Mouse (Mus musculus): ENCODE data around the gene Gm6034.
A peak's percentile ranks its signal among the peaks of the same experiment; 100 is the strongest.
"Not testable (repeated sequence)": the region's sequence is repeated elsewhere in the genome, so short reads cannot be mapped to it uniquely, and the experiment has no call there.

The Gm6034 gene

DNA sequence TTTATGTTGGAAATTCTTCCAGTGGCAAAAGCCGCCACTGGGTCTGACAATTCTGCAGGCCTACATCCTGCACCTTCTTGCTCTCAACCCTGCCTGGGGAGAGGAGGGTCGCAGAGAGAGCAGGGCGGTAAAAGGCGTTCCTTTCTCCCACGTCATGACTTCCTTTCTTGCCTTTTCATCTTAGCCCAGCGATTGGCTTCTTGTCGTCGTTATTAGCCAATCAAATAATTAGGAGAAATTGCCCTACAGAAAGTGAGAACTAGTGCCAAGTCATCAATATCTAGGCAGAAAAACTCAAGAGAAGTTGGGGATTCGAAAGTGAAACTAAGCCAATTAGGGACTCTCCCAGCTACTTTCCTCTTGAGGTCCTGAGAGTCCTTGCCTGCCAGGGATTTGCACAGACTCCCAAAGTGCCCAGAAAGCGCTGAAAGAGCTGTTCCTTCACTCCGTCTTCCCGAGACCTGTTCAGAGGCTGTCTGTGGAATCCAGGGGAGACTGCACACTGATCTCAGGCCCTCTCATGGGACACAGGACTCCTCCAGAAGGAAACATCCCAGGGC is at the start of gene Gm6034, which contains the start of gene H2-T22:
Gm6034 (plus strand) TSS at position 352 of the 560 bp plus-strand sequence.
H2-T22 (minus strand) TSS at position 138 of the 560 bp plus-strand sequence.
- peak; percentile 96 for DNase-seq

DNA sequence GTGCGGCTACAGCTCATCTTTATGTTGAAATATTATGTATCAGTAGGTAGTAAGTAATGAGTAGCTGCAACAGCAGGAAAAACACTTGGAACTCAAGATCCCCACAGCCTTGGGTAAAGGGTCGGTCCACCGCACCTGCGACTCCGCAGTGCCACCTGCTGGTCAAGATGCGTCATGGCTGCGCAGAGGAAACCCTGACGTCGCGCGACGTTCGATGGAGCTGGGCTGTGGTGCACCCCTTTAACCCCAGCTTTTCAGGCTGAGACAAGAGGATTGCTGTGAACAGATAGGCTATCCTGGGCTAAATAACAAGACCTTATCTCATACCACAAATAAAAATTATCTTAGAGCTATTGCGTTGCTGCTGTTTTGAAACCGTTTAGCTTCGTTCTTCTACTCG is 49.1 kb upstream of the Gm6034 start:
- DNase-seq: peak; percentile 85

DNA sequence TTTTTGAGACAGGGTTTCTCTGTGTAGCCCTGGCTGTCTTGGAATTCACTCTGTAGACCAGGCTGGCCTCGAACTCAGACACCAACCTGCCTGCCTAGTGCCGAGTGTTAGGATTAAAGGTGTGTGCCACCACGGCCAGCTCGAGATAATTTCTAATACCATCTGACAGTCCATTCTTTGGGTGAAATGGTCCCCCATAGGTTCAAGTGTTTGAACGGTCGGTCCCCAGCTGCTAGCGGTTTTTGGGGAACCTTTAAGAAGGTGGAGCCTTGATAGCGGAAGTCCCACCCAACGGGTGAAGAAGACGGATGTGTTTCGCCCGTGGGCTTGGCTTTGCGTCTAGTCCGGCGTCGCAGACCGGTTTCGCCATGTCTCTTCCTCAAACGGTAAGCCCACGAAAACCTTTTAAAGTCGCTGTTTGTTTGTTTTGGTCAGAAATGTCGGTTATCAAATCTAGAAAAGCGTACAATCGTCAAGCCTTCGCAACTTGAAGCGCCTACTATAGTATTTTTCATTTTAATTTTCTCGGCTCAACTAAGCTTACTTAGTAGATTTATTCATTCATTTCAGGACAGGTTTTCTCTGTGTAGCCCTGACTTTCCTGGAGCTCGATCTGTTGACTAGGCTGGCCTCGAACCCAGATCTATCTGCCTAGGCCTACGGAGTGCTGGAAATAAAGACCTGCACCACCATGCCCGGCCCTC is 48.4 kb upstream of the Gm6034 start:
- DNase-seq: peak; percentile 93

DNA sequence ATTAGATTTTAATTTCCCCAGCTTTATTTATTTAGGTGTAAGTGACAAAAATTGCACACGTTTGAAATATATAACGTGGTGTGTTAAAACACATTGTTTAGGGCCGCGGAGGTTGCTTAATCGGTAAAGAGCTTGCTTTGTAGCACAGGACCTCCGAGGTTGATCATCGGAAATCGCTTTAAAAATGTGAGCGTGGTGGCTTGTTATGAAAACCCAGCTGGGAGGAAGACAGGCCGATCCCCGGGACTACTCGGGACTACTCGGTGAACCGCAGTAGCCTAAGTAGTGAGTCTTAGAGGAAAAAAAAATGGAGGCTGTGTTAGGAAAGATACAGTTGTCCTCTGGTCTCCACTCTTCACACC is 47.9 kb upstream of the Gm6034 start:
- DNase-seq: no peak

DNA sequence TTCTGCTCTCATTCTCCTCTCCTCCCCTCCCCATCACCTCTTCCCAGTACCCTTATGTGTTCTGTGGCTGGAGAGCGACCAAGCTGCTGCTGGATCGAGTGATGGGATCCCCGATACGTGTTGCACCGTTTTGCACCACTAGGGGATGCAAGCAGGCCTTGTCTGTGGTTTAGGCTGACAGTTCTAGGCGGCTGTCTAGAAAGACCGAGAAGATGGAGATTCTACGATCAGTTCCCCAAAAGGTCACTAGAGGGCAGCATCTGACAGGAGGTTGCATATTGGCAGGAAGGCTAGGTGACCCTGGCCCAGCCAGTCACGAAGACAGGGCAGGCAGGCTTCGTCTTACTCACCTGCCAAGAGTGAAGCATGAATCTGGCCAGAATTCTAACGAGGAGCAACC is 45.8 kb upstream of the Gm6034 start:
- peak; percentile 99 for DNase-seq

DNA sequence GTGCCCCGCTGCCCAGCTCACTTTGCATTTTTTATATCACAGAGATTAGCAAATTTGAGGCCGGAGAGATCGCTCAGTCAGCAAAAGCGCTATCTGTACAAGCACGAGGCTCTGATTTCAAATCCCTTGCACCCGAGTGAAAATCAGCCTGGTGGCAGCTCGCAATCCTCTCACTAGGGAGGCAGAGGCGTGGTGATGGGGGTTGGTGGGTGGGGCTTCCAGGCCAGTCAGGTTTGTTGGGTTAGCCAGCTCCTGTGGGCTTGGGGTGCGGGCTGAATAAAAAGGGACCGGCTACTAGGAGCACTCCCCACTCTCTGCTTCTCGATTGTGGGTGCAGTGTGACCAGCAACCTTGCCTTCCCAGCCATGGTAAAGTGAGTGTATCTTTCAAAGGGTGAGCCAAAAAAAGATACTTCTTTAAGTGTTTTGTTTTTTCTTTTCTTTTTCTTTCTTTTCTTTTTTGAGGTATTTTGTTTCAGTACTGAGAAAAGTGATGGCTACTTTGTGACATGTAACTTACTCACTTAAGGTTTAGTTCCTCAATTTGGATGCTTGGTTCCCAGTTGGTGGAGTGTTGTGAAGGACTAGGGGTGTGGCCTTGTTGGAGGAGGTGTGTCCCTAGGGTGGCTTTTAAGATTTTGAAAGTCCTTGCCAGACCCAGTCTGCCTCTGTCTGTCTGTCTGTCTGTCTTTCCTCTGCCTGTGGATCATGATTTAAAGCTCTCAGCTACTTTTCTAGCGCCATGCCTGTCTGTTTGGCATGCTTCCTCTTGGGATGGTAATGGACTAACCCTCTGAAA is 44.8 kb upstream of the Gm6034 start:
- DNase-seq: peak; percentile 76

DNA sequence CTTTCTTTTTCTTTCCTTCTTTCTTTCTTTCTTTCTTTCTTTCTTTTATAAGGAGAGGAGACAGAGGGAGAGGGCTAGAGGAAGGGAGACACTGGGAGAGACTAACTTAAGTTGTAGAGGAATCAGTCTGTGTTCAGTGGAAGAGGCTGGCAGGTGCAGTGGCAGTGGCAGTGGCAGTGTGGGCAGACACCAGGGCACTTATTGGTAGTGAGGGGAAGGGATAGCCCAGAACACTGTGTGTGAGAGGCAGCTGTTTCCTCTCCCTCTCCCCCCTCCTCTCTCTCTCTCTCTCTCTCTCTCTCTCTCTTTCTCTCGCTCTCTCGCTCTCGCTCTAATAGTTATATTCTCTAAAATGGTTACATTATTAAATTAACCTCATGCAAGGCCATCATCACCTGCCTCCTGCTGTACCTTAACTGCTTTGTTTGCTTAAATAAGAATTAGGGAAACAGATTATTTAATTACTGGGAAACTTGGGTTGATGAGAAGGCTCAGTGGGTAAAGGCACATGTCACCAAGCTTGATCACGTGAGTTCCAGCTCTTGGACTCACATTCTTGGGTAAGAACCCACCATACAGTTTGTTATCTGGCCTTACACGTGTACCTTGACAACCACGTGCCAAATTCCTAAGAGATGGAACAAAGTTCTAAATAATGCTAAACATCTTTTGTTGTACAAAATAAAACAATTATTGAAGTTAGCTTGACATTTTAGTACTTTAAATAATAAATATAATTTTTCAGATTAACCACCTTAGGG is 44.0 kb upstream of the Gm6034 start:
- no peak for DNase-seq

DNA sequence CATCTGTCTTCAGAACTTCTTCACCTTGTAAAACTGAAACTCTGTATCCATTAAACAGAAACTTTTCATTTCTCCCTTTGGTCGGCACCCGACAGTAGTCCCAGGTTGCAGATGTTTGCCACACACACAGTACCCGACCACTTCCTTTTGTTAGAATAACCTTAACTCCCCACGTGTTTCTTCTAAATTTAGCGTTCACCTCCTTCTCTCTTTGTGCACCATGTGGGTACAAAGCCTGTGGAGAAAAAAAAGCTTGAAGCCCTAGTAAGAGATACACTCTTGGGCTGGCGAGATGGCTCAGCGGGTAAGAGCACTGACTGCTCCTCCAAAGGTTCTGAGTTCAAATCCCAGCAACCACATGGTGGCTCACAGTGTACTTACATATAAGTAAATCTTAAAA is 43.4 kb upstream of the Gm6034 start:
- DNase-seq: peak; percentile 39

DNA sequence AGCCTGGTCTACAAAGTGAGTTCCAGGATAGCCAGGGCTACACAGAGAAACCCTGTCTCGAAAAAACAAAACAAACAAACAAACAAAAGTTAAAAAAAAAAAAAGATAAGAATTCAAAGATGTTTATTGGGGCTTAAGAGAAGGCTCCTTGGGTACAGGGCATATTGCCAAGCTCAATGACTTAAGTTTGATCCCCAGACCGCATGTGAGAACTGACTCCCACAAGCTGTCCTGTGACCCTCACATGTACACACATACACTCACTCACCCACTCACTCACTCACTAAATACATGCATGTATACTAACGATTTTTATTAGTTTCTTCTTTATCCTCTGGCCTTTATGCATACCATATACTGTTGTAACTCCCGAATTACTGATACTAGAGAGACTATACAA is 42.4 kb upstream of the Gm6034 start:
- DNase-seq: no peak

DNA sequence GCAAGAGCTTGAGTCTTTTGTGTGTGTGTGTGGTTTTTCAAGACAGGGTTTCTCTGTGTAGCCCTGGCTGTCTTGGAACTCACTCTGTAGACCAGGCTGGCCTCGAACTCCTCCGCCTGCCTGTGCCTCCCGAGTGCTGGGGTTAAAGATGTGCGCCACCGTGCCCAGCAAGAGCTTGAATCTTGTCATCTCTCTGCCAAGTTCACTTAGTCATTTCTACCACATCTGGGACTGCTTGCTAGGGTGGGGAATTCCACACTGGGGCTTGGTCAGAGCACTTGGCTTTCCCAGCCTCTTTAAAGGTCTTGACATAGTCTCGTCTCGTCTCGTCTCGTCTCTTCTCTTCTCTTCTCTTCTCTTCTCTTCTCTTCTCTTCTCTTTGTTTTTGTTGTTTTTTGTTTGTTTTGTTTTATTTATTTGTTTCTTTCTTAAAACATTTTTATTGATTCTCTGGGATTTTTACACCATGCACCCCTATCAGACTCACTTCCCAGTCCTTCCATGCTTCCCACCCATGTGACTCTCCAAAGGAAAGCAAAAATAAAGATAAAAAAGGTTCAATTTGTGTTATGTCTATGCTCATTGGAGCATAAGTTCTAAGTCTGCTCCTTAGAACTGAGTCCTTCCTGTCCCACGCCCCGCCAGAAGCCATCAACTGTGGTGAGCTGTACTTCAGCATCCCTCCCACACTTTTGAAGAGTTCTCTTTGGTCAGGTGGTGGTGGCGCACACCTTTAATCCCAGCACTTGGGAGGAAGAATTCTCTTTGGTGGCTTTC is 41.5 kb upstream of the Gm6034 start:
- no peak for DNase-seq

DNA sequence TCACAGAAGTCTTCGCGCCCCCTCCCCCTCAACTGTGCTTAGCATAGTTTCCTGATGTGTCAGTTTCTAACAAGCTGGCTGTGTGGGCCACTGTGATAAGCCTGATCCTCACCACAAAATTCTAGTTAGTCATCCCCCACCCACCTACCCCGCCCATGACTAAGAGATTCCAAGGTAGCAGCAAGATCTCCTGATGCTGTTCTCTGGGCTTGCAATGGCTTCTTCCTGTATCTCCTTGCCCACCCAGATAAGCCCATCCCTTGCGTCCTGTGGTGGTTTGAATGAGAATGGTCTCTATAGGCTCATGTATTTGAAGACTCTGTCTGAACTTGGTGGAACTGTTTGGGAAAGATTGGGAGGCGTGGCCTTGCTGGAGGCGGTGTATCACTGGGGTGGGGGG is 40.8 kb upstream of the Gm6034 start:
- no peak for DNase-seq

DNA sequence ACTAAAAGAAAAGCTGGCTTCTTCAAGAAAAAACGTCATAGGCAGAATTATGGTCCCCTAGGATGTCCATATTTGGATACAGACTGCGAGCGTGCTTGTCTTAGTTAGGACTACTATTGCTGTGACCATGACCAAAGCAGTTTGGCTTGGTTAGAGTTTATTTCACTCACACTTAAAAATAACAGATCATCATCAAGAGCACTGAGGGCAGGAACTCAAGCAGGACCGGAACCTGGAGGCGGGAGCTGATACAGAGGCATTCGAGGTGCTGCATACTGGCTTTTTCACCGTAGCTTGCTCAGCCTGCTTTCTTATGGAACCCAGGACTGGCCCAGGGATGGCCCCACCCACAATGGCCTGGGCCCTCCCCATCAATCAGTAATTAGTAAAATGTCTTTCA is 39.4 kb upstream of the Gm6034 start:
- no peak for DNase-seq

DNA sequence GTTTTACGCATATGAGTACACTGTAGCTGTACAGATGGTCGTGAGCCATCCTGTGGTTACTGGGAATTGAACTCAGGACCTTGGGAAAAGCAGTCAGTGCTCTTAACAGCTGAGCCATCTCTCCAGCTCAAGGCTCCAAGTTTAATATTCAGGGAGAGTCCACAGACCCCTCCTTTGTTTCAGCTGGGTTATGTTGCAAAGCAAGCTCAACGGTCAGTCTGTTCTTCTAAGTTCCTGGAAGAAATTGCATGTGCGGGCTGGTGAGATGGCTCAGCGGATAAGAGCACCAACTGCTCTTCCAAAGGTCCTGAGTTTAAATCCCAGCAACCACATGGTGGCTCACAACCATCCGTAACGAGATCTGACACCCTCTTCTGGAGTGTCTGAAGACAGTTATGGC is 38.4 kb upstream of the Gm6034 start:
- DNase-seq: not testable (repeated sequence)

DNA sequence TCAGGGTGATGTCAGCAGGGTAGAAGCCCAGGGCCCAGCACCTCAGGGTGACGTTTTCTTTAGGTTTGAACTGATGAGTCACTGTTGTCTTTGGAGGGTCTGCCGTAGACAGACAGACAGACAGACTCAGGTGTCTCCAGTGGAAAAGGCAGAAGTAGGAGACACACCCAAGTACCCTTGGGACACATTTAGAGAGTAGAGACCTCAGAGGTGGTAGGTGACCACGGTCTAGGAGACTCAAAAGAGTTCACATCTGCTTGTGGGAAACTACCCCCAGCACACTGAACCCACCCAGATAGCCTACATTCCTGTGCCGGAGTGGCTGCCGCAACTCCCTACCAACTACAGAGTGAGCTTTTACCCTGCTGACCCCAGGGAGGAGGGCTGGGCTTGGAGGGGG is 27.8 kb upstream of the Gm6034 start:
- DNase-seq: no peak

DNA sequence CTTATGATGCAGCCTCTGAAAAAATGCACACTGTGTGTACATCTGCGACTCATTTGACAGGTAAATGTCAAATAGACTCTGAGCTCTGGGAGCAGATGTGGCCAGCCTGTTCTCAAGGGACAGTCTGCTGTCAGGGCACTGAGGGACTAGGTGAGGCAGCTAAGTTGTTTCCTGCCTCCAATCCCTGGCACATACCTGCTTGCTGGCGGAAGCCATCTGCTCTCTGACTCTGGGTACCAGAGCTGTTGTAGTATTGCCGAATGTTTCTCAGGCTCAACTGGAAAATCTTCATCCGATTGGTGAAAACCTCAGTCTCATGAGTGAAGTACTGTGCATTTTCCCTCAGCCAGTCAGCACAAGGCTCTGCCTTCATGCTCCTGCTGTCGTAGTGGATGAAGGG is 25.7 kb upstream of the Gm6034 start:
- DNase-seq: no peak

DNA sequence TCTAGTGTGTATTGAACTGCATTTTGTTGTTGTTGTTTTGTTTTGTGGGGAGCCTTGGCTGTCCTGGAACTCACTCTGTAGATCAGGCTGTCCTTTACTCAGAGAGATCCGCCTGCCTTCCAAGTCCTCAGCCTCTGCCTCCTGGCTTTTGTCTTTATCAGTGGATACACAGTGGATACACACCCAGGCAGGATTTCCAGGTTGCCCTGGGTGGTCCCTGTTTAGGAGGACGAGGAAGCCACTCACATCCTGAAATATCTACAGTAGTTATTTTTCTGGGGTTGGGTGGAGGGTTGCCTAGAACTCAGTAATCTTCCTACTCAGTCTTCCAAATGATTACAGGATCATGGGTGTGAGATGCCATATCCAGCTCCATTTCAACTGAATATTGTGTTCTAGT is 23.8 kb upstream of the Gm6034 start:
- peak; percentile 74 for DNase-seq

DNA sequence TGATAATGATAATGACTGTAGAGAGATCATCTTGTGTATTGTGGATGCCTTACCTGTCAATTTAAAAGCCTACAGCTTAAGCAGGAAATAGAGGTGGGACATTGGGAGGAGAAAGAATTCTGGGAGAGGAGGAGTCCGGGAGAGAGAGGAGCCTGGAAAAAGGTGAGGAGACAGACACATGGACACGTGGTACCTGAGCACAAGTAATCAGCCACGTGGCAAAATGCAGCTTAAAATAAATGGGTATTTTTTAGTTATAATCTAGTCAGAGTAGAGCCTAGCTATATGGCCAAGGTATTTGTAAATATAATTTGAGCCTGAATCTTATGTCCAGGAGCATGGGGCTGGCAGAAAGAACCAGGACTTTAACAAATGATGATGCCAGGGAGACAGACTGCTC is 23.2 kb upstream of the Gm6034 start:
- DNase-seq: no peak

DNA sequence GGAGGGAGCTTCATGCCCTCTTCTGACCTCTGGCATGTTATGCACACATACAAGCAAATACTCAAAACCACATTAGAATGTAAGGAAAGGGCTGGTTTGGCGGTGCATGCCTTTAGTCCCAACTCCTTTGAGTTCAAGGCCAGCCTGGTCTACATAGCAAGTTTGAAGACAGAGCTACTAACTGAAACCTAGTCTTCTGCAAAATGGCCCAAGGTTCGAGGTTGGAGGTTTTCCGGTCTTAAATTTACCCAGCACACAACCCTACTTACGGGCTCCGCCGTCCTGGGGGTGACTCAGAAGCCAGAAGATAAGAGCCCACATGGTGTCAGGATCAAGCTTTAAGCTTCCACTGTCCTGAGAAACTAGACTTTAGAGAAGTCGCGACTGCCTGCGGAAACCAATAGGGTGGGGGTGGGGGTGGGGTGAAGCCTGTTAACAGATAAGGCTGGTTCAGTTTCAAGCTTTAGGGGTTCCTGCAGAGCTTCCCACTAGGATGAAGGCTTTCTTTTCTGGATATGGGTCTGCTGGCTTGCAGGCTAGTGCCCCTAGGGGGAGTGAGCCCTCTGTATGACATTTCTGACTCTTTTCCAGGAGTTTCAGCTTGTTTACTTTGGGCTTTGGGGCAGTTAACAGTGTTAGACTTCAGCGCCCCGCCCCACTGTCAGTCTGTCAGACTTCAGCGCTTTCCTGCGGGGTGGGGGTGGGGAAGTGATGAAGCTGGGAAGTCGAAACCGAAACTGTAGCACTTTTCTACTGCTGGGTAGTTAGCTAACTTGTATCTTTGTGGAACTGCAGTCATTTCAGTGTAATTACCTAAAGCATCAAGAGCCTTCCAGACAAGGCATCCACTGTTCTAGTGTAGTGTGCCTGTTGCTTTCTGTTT is 22.3 kb upstream of the Gm6034 start, which contains the start of gene H2-T24:
H2-T24 (minus strand) TSS at position 370 of the 883 bp plus-strand sequence.
- peak; percentile 91 for DNase-seq

DNA sequence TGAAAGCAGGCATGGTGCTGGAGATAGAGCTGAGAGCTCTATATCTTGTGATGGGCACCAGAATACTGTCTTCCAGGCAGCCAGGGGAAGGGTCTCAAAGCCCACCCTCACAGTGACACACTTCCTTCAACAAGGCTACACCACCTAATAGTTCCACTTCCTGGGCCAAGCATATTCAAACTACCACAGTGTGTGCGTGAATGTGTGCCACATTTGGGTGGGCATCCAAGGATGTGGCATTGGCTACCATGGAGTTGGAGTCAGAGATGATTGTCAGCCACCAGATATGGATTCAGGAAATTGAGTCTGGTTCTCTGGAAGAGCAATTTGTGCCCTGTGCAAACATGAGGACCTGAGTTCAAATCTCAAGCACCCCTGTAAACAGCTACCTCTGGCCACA is 21.5 kb upstream of the Gm6034 start:
- DNase-seq: no peak

DNA sequence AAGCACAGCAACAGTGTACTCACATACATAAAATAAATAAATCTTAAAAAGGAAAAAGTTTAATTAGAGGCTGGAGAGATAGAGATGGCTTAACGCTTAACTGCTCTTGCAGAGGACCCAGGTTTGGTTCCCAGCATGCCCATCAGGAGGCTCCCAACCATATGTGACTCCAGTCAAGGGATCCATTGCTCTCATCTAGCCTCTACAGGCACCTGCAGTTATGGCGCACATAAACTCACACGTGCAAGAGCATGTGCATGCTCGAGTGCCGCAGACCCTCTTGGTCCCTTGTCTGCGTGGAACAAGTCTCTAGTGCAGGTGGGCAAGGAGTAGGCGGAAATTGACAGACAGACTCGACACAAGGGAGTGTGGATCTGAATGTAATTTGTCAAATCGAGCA is 20.7 kb upstream of the Gm6034 start:
- DNase-seq: no peak

DNA sequence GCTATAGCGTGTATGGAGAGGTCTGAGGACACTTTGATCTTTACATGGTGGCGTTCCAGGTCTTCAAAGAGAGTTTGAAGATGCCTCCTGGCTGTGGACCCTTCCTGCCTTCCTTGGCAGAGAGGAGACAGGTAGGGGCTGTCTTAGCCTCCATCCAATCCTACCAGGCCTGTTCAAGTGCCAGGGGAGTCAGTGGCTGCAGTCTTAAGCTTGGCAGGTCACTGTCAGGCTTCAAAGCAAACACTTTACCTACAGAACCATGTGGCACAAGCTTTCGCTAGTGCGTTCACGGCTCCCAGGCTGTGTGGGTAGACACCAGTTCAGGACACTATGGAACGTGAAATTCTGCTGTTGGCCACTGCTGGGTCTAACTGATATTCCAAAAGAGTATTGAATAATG is 19.8 kb upstream of the Gm6034 start:
- no peak for DNase-seq

Measured in lung, postnatal 36 days (tissue).